Mouse (Mus musculus): ENCODE results near the gene Hist2h2be.

DNA sequence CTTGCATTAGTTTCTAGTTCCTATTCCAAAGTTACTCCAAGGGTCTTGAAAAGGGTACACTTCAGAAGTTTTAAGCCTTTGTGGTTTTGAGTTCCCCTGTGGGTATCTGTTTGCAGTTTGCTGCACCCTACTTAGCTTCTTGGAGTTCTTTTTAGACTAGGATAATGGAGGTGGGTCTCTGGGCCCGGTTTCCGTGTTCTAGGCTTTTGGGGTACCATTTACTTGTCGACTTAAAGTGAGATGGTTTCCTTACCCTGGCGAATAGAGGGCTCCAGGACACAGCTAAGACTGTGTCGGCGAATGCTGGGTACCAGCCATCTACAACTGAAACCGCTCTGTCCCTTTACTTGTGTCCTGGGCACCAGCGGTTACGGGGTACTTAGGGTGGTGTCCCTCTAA, 720 bp downstream of the Hist2h2be start:
- no peak for TF ChIP-seq CTCF (IDR thresholded peaks at IDR 0.05; ENCODE audit: low read depth)
- no peak for TF ChIP-seq EP300 (optimal IDR thresholded peaks at IDR 0.05)
